Mouse (Mus musculus): ENCODE measurements around the gene Ranbp1. TPM values are rescaled to one million over a fixed set of nuclear protein-coding genes. Genes with fewer than 3 reads are reported as not detected.
A peak's percentile ranks its signal among the peaks of the same experiment; 100 is the strongest.
"Not testable (repeated sequence)": the region's sequence is repeated elsewhere in the genome, so short reads cannot be mapped to it uniquely, and the experiment has no call there.

Gene Ranbp1
- 441 and 464 TPM in 2 replicates for polyA plus RNA-seq (2015; fragmentation: Nextera tagmentation; extraction: Ambion mirVana)

GRCm38 (mm10) chr16:18248433-18249363 lies at the start of gene Ranbp1, which contains the start of gene Trmt2a:
Ranbp1 (minus strand) TSS chr16:18248732.
Trmt2a (plus strand) TSS chr16:18248679.
- peak within 1 kb of the TSS; percentile 60 for H3K4me3 ChIP-seq
- H3K27me3 ChIP-seq, result no peaks in the 10 kb centered on the region
- H3K4me1 ChIP-seq, result peaks cover 36% of the 10 kb centered on the region
- no peaks in the 10 kb centered on the region for H3K9me3 ChIP-seq
- H3K27ac ChIP-seq (replicated peaks), result peak within 1 kb of the TSS; percentile 90
- peak within 1 kb of the TSS; percentile 74 for H3K9ac ChIP-seq (replicated peaks)
- peak; percentile 96 for ATAC-seq (replicated peaks)
- WGBS, result under 1% methylated on average over 102 of the region's 102 CpGs
- peaks cover 63% of the 10 kb centered on the region for H3K36me3 ChIP-seq
- H3K4me2 ChIP-seq (replicated peaks), result peak within 1 kb of the TSS; percentile 84

- H3K27me3 ChIP-seq; H3K36me3 ChIP-seq; ATAC-seq (replicated peaks); H3K9me3 ChIP-seq: not testable (repeated sequence)
- Histone ChIP-seq H3K9ac (replicated peaks) (peak overlapping the region; percentile 38), H3K4me3 (peak overlapping the region; percentile 89), H3K27ac (replicated peaks) (peak overlapping the region; percentile 67), H3K4me1 (peaks cover 36% of the 10 kb centered on the region), H3K4me2 (replicated peaks) (peak overlapping the region; percentile 85)
- WGBS, result 4% methylated on average over 10 of the region's 10 CpGs
Observed at GRCm38 (mm10) chr16:18289614-18290013, 41.1 kb upstream of the Ranbp1 start.

- Histone ChIP-seq H3K9ac (replicated peaks) (peak within 1 kb of the TSS; percentile 95), H3K9me3 (no peaks in the 10 kb centered on the region), H3K4me2 (replicated peaks) (peak within 1 kb of the TSS; percentile 85), H3K27ac (replicated peaks) (peak within 1 kb of the TSS; percentile 81), H3K4me1 (peaks cover 36% of the 10 kb centered on the region), H3K4me3 (peak within 1 kb of the TSS; percentile 89), H3K36me3 (peaks cover 9% of the 10 kb centered on the region), H3K27me3 (no peaks in the 10 kb centered on the region)
- peak; percentile 100 for ATAC-seq (replicated peaks)
- WGBS, result under 1% methylated on average over 64 of the region's 71 CpGs
Observed at GRCm38 (mm10) chr16:18289067-18289588, 40.6 kb upstream of the Ranbp1 start, which contains the start of gene Dgcr8. Dgcr8 (minus strand) TSS chr16:18289246.

GRCm38 (mm10) chr16:18288581-18289061 lies 40.1 kb upstream of the Ranbp1 start:
- peaks cover 14% of the 10 kb centered on the region for H3K36me3 ChIP-seq
- no peaks in the 10 kb centered on the region for H3K27me3 ChIP-seq
- H3K4me1 ChIP-seq, result peaks cover 36% of the 10 kb centered on the region
- 0% methylated on average over 29 of the region's 31 CpGs for WGBS
- H3K4me2 ChIP-seq (replicated peaks), result peak overlapping the region; percentile 85
- no peaks in the 10 kb centered on the region for H3K9me3 ChIP-seq
- peak overlapping the region; percentile 89 for H3K4me3 ChIP-seq
- peak overlapping the region; percentile 81 for H3K27ac ChIP-seq (replicated peaks)
- peak; percentile 80 for ATAC-seq (replicated peaks)
- H3K9ac ChIP-seq (replicated peaks), result peak overlapping the region; percentile 95

GRCm38 (mm10) chr16:18288166-18288565 lies 39.6 kb upstream of the Ranbp1 start:
- no peak for ATAC-seq (replicated peaks)
- 0% methylated on average over 4 of the region's 4 CpGs for WGBS
- H3K4me3 ChIP-seq, result peak overlapping the region; percentile 89
- peaks cover 19% of the 10 kb centered on the region for H3K36me3 ChIP-seq
- H3K27me3 ChIP-seq, result no peaks in the 10 kb centered on the region
- H3K4me2 ChIP-seq (replicated peaks), result peak overlapping the region; percentile 85
- H3K9ac ChIP-seq (replicated peaks), result peak overlapping the region; percentile 95
- H3K9me3 ChIP-seq, result no peaks in the 10 kb centered on the region
- H3K4me1 ChIP-seq, result peaks cover 36% of the 10 kb centered on the region
- peak overlapping the region; percentile 81; the same call in 1 of the 2 replicates for H3K27ac ChIP-seq (replicated peaks)

- Histone ChIP-seq H3K4me1 (no peaks in the 10 kb centered on the region), H3K27me3 (no peaks in the 10 kb centered on the region), H3K4me3 (no peak overlapping the region), H3K36me3 (peaks cover 93% of the 10 kb centered on the region), H3K27ac (replicated peaks) (no peak overlapping the region), H3K9ac (replicated peaks) (no peak overlapping the region), H3K9me3 (no peaks in the 10 kb centered on the region), H3K4me2 (replicated peaks) (no peak overlapping the region)
- 68% methylated on average over 2 of the region's 2 CpGs for WGBS
- no peak for ATAC-seq (replicated peaks)
Observed at GRCm38 (mm10) chr16:18275166-18275565, 26.6 kb upstream of the Ranbp1 start.

- no peak overlapping the region for H3K4me2 ChIP-seq (replicated peaks)
- 91% methylated on average over 5 of the region's 5 CpGs for WGBS
- no peak overlapping the region for H3K4me3 ChIP-seq
- no peaks in the 10 kb centered on the region for H3K9me3 ChIP-seq
- no peak overlapping the region for H3K9ac ChIP-seq (replicated peaks)
- no peaks in the 10 kb centered on the region for H3K4me1 ChIP-seq
- ATAC-seq (replicated peaks), result no peak
- H3K27me3 ChIP-seq, result no peaks in the 10 kb centered on the region
- peaks cover 87% of the 10 kb centered on the region for H3K36me3 ChIP-seq
- H3K27ac ChIP-seq (replicated peaks), result no peak overlapping the region
Observed at GRCm38 (mm10) chr16:18268182-18268581, 19.6 kb upstream of the Ranbp1 start.

- Histone ChIP-seq H3K27ac (replicated peaks) (no peak overlapping the region), H3K4me3 (no peak overlapping the region), H3K9me3 (no peaks in the 10 kb centered on the region), H3K27me3 (no peaks in the 10 kb centered on the region), H3K9ac (replicated peaks) (no peak overlapping the region), H3K4me1 (no peaks in the 10 kb centered on the region), H3K4me2 (replicated peaks) (no peak overlapping the region), H3K36me3 (peaks cover 80% of the 10 kb centered on the region)
- no peak for ATAC-seq (replicated peaks)
- 88% methylated on average over 2 of the region's 2 CpGs for WGBS
Observed at GRCm38 (mm10) chr16:18265024-18265423, 16.5 kb upstream of the Ranbp1 start.

GRCm38 (mm10) chr16:18258221-18258620 lies 9.7 kb upstream of the Ranbp1 start, which contains the start of gene Gm49776:
Gm49776 (minus strand) TSS chr16:18258321.
- Histone ChIP-seq H3K4me1 (no peaks in the 10 kb centered on the region), H3K9me3 (no peaks in the 10 kb centered on the region), H3K4me3 (no peak within 1 kb of the TSS), H3K9ac (replicated peaks) (no peak within 1 kb of the TSS), H3K27ac (replicated peaks) (no peak within 1 kb of the TSS), H3K27me3 (no peaks in the 10 kb centered on the region), H3K36me3 (peaks cover 91% of the 10 kb centered on the region), H3K4me2 (replicated peaks) (no peak within 1 kb of the TSS)
- WGBS, result 94% methylated on average over 2 of the region's 2 CpGs
- ATAC-seq (replicated peaks), result no peak

- Histone ChIP-seq H3K9me3 (no peaks in the 10 kb centered on the region), H3K27me3 (no peaks in the 10 kb centered on the region), H3K4me1 (peaks cover 21% of the 10 kb centered on the region), H3K4me3 (no peak overlapping the region), H3K4me2 (replicated peaks) (no peak overlapping the region), H3K27ac (replicated peaks) (no peak overlapping the region), H3K9ac (replicated peaks) (no peak overlapping the region), H3K36me3 (peaks cover 79% of the 10 kb centered on the region)
- 81% methylated on average over 1 of the region's 1 CpGs for WGBS
- ATAC-seq (replicated peaks), result no peak
Observed at GRCm38 (mm10) chr16:18253866-18254265, 5.3 kb upstream of the Ranbp1 start.

- no peaks in the 10 kb centered on the region for H3K27me3 ChIP-seq
- H3K4me2 ChIP-seq (replicated peaks), result no peak overlapping the region
- H3K4me1 ChIP-seq, result peaks cover 22% of the 10 kb centered on the region
- 87% methylated on average over 6 of the region's 6 CpGs for WGBS
- no peak overlapping the region for H3K4me3 ChIP-seq
- ATAC-seq (replicated peaks), result no peak
- H3K27ac ChIP-seq (replicated peaks), result no peak overlapping the region
- H3K9me3 ChIP-seq, result no peaks in the 10 kb centered on the region
- peaks cover 70% of the 10 kb centered on the region for H3K36me3 ChIP-seq
- no peak overlapping the region for H3K9ac ChIP-seq (replicated peaks)
Observed at GRCm38 (mm10) chr16:18252736-18253135, 4.2 kb upstream of the Ranbp1 start.
